Mouse (Mus musculus): ENCODE measurements around the gene Klk1b24. TPM values are rescaled to one million over a fixed set of nuclear protein-coding genes. Genes with fewer than 3 reads are reported as not detected.
"Not testable (repeated sequence)": the region's sequence is repeated elsewhere in the genome, so short reads cannot be mapped to it uniquely, and the experiment has no call there.

The Klk1b24 gene
- polyA plus RNA-seq (2015; fragmentation: Nextera tagmentation; extraction: Ambion mirVana): not detected in 2 replicates

DNA sequence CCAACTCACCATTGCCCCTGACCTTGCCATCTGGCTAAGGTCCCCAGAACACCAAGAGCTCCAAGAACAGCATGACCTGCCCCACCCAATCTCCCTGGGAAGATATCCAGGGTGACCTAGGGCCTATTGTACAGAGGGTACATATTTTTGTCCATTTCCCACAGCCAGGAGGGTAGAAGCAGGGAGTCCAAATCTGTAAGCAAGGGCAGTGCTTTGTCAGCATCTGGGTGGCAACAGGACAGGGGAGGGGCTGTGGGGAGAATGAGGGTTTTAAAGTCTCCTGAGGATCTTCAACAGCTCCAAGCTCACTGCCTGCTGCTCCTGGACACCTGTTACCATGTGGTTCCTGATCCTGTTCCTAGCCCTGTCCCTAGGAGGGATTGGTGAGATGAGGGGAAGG lies at the start of gene Klk1b24:
TSS of gene Klk1b24 (plus strand) at position 301 of the 400 bp plus-strand sequence.
- H3K4me2 ChIP-seq (ENCODE audit: low read length); H3K36me3 ChIP-seq (ENCODE audit: control insufficient read depth, insufficient read depth, low read length); ATAC-seq; H3K4me3 ChIP-seq (ENCODE audit: low read length); H3K27ac ChIP-seq (ENCODE audit: low read depth, low read length); H3K9ac ChIP-seq (ENCODE audit: low read depth, low read length); H3K27me3 ChIP-seq (replicated peaks; ENCODE audit: control insufficient read depth, insufficient read depth, low read length); H3K9me3 ChIP-seq (ENCODE audit: control insufficient read depth, low read length); H3K4me1 ChIP-seq (ENCODE audit: control insufficient read depth, insufficient read depth, low read depth, low read length): not testable (repeated sequence)

DNA sequence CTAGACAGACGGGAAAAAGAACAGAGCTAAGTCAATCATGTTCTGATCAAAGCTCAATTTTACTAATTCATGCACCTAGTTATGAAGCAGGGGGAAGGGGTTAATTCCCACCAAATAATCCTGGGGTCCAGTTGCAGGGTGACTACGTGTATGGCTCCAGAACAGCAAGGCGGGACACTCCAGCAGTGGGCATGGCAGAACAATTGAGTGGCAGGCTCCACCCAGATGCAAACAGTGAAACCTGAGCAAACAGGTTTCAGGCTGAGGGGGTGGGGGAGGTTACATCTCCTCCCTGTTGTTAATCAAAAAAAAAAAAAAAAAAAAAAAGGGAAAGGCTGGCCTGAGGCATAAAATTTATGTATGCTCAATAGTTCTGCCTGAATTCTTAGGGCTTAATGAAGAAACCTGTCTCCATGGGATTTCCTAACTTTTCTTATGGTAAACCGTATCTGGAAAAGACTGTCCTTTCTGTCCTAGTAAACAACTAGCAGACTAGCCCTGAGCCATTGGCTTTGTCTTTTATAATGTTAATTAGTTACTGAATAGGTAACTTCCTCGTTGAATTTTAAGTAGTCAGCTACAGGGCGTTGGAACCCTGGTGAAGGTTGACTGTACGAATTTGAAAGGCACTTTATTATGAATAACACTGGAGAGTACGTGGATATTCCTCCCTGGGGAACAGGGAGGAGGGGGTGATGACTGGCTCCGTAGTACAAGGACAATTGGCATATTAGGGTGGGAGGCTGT lies 8.6 kb upstream of the Klk1b24 start:
- H3K9me3 ChIP-seq (ENCODE audit: control insufficient read depth, low read length): no peaks in the 10 kb centered on the region
- no peak overlapping the region for H3K9ac ChIP-seq (ENCODE audit: low read depth, low read length)
- H3K36me3 ChIP-seq (ENCODE audit: control insufficient read depth, insufficient read depth, low read length): no peaks in the 10 kb centered on the region
- no peaks in the 10 kb centered on the region for H3K4me1 ChIP-seq (ENCODE audit: control insufficient read depth, insufficient read depth, low read depth, low read length)
- H3K4me3 ChIP-seq (ENCODE audit: low read length): no peak overlapping the region
- ATAC-seq: no peak
- no peaks in the 10 kb centered on the region for H3K27me3 ChIP-seq (replicated peaks; ENCODE audit: control insufficient read depth, insufficient read depth, low read length)
- H3K4me2 ChIP-seq (ENCODE audit: low read length): no peak overlapping the region
- WGBS: 48% methylated on average over 9 of the region's 9 CpGs
- no peak overlapping the region for H3K27ac ChIP-seq (ENCODE audit: low read depth, low read length)

DNA sequence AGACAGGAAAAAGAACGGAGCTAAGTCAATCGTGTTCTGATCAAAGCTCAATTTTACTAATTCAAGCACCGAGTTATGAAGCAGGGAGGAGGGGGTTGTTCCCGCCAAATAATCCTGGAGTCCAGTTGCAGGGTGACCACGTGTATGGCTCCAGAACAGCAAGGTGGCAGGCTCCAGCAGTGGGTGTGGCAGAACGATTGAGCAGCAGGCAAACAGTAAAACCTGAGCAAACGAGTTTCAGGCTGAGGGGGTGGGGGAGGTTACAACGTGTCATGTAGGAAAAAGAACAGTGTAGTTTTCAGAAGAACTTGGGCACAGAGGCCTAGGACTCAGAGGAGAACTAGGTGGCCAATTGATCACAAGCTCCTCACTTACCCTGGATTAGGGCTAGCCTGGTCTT lies 1.5 kb upstream of the Klk1b24 start:
- H3K4me3 ChIP-seq (ENCODE audit: low read length); H3K9ac ChIP-seq (ENCODE audit: low read depth, low read length); ATAC-seq; H3K4me2 ChIP-seq (ENCODE audit: low read length); H3K27ac ChIP-seq (ENCODE audit: low read depth, low read length); H3K4me1 ChIP-seq (ENCODE audit: control insufficient read depth, insufficient read depth, low read depth, low read length); H3K27me3 ChIP-seq (replicated peaks; ENCODE audit: control insufficient read depth, insufficient read depth, low read length); H3K9me3 ChIP-seq (ENCODE audit: control insufficient read depth, low read length); H3K36me3 ChIP-seq (ENCODE audit: control insufficient read depth, insufficient read depth, low read length): not testable (repeated sequence)
- 75% methylated on average over 8 of the region's 8 CpGs for WGBS

DNA sequence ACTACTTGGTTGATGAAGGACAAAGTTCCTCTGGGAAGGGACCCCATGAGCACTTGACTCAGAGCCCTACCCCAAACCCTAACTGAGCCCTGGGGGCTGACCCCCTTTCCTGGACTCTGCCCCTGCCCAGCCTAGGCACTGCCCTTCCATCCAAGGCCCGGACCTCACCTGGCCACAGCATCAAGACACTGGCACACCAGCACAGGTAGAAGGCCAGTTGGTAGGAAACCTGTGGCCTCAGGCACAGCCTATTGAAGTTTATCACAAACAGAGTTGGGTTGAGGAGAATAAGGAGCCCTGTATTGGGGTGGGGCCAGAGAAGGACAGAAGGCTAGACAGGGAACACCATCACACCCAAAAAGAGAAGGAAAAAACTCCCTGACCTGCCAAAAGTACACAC lies 5.4 kb downstream of the Klk1b24 start:
- H3K36me3 ChIP-seq (ENCODE audit: control insufficient read depth, insufficient read depth, low read length); ATAC-seq; H3K4me2 ChIP-seq (ENCODE audit: low read length); H3K9ac ChIP-seq (ENCODE audit: low read depth, low read length); H3K4me3 ChIP-seq (ENCODE audit: low read length); H3K27me3 ChIP-seq (replicated peaks; ENCODE audit: control insufficient read depth, insufficient read depth, low read length); H3K4me1 ChIP-seq (ENCODE audit: control insufficient read depth, insufficient read depth, low read depth, low read length); H3K27ac ChIP-seq (ENCODE audit: low read depth, low read length); H3K9me3 ChIP-seq (ENCODE audit: control insufficient read depth, low read length): not testable (repeated sequence)
- WGBS: 89% methylated on average over 1 of the region's 1 CpGs

GRCm38 (mm10) chr7:44197891-44198290 lies 9.9 kb downstream of the Klk1b24 start, which contains the start of gene Klk1b3:
Gene Klk1b3, plus strand, starts transcription at chr7:44198191.
- Histone ChIP-seq H3K9ac (ENCODE audit: low read depth, low read length) (no peak within 1 kb of the TSS), H3K4me1 (ENCODE audit: control insufficient read depth, insufficient read depth, low read depth, low read length) (no peaks in the 10 kb centered on the region), H3K9me3 (ENCODE audit: control insufficient read depth, low read length) (no peaks in the 10 kb centered on the region), H3K27ac (ENCODE audit: low read depth, low read length) (no peak within 1 kb of the TSS), H3K4me2 (ENCODE audit: low read length) (no peak within 1 kb of the TSS), H3K4me3 (ENCODE audit: low read length) (no peak within 1 kb of the TSS), H3K27me3 (replicated peaks; ENCODE audit: control insufficient read depth, insufficient read depth, low read length) (no peaks in the 10 kb centered on the region; the same call in 1 of the 2 replicates), H3K36me3 (ENCODE audit: control insufficient read depth, insufficient read depth, low read length) (no peaks in the 10 kb centered on the region)
- WGBS: 64% methylated on average over 3 of the region's 3 CpGs
- no peak for ATAC-seq

DNA sequence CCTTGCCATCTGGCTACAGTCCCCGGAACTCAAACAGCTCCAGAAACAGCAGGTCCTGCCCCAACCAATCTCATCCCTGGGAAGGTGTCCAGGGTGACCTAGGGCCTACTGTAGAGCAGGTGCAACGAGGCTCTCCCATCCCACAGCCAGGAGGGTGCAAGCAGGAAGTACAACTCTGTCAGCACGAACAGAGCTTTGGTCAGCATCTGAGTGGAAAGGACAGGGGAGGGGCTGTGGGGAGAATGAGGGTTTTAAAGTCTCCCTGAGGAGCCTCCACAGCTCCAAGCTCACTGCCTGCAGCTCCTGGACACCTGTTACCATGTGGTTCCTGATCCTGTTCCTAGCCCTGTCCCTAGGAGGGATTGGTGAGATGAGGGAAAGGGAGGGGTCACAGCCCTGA lies 19.1 kb downstream of the Klk1b24 start, which contains the start of gene Klk1b4:
TSS of gene Klk1b4 (plus strand) at position 301 of the 400 bp plus-strand sequence.
- H3K27ac ChIP-seq (ENCODE audit: low read depth, low read length); H3K9ac ChIP-seq (ENCODE audit: low read depth, low read length); H3K4me3 ChIP-seq (ENCODE audit: low read length); H3K4me2 ChIP-seq (ENCODE audit: low read length); H3K9me3 ChIP-seq (ENCODE audit: control insufficient read depth, low read length); H3K4me1 ChIP-seq (ENCODE audit: control insufficient read depth, insufficient read depth, low read depth, low read length); ATAC-seq; H3K36me3 ChIP-seq (ENCODE audit: control insufficient read depth, insufficient read depth, low read length); H3K27me3 ChIP-seq (replicated peaks; ENCODE audit: control insufficient read depth, insufficient read depth, low read length): not testable (repeated sequence)
- 52% methylated on average over 3 of the region's 3 CpGs for WGBS

DNA sequence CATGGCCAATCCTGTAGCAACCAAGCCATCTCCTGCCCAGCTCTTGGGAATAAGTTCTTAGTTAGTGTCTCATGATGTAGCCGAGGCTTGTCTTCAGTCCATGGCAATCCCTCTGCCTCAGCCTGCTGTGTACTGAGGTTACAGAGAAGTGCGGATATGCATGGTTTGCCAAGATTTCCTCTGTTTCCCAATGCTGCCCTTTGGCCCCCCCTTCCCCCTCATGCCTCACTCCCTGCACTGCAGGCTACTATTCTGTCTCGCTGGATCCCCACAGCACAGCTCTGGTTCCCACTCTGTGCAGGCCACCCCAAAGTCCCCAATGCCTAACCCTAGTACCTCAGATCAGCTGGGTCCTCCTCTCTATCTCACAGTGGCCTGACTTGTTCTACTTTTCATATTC lies 20.3 kb downstream of the Klk1b24 start:
- 81% methylated on average over 3 of the region's 3 CpGs for WGBS
- H3K9me3 ChIP-seq (ENCODE audit: control insufficient read depth, low read length): no peaks in the 10 kb centered on the region
- H3K9ac ChIP-seq (ENCODE audit: low read depth, low read length): no peak overlapping the region
- H3K4me1 ChIP-seq (ENCODE audit: control insufficient read depth, insufficient read depth, low read depth, low read length): no peaks in the 10 kb centered on the region
- no peaks in the 10 kb centered on the region for H3K36me3 ChIP-seq (ENCODE audit: control insufficient read depth, insufficient read depth, low read length)
- no peak overlapping the region for H3K27ac ChIP-seq (ENCODE audit: low read depth, low read length)
- H3K4me3 ChIP-seq (ENCODE audit: low read length): no peak overlapping the region
- no peak overlapping the region for H3K4me2 ChIP-seq (ENCODE audit: low read length)
- H3K27me3 ChIP-seq (replicated peaks; ENCODE audit: control insufficient read depth, insufficient read depth, low read length): no peaks in the 10 kb centered on the region; the same call in 1 of the 2 replicates
- ATAC-seq: no peak

GRCm38 (mm10) chr7:44215645-44216044 lies 27.6 kb downstream of the Klk1b24 start, which contains the start of gene Klk1b5:
Gene Klk1b5, plus strand, starts transcription at chr7:44215945.
- Histone ChIP-seq H3K4me3 (ENCODE audit: low read length) (no peak within 1 kb of the TSS), H3K4me2 (ENCODE audit: low read length) (no peak within 1 kb of the TSS), H3K9ac (ENCODE audit: low read depth, low read length) (no peak within 1 kb of the TSS), H3K27me3 (replicated peaks; ENCODE audit: control insufficient read depth, insufficient read depth, low read length) (no peaks in the 10 kb centered on the region; the same call in 1 of the 2 replicates), H3K4me1 (ENCODE audit: control insufficient read depth, insufficient read depth, low read depth, low read length) (no peaks in the 10 kb centered on the region), H3K9me3 (ENCODE audit: control insufficient read depth, low read length) (no peaks in the 10 kb centered on the region), H3K27ac (ENCODE audit: low read depth, low read length) (no peak within 1 kb of the TSS), H3K36me3 (ENCODE audit: control insufficient read depth, insufficient read depth, low read length) (no peaks in the 10 kb centered on the region)
- no peak for ATAC-seq
- 93% methylated on average over 1 of the region's 1 CpGs for WGBS

- not testable (repeated sequence) for H3K9me3 ChIP-seq (ENCODE audit: control insufficient read depth, low read length); H3K27me3 ChIP-seq (replicated peaks; ENCODE audit: control insufficient read depth, insufficient read depth, low read length); ATAC-seq; H3K36me3 ChIP-seq (ENCODE audit: control insufficient read depth, insufficient read depth, low read length); H3K4me2 ChIP-seq (ENCODE audit: low read length); H3K4me1 ChIP-seq (ENCODE audit: control insufficient read depth, insufficient read depth, low read depth, low read length); H3K9ac ChIP-seq (ENCODE audit: low read depth, low read length); H3K27ac ChIP-seq (ENCODE audit: low read depth, low read length); H3K4me3 ChIP-seq (ENCODE audit: low read length)
- 66% methylated on average over 8 of the region's 10 CpGs for WGBS
Observed at GRCm38 (mm10) chr7:44221601-44222000, 33.6 kb downstream of the Klk1b24 start.
